Mouse (Mus musculus) layer of hippocampus, adult 11-12 months (tissue): ENCODE measurements at regions not wholly inside any gene's neighbourhood (a gene's known extent, or its start where the extent isn't known, plus 50 kb on each side); places are given as distances from the start of the nearest gene placed in this dataset.
A peak's percentile ranks its signal among the peaks of the same experiment; 100 is the strongest.
"Not testable (repeated sequence)": the region's sequence is repeated elsewhere in the genome, so short reads cannot be mapped to it uniquely, and the experiment has no call there.

Experiments
- DNase-seq: peaks from one replicate; pipeline ENCODE4 v3.0.0; 2022; ENCODE audit warnings: low spot score

GRCm38 (mm10) chr6:18566934-18567333 lies 52.3 kb upstream of the Cttnbp2 start:
- DNase-seq, result not testable (repeated sequence)

GRCm38 (mm10) chr6:18569221-18569620 lies 54.6 kb upstream of the Cttnbp2 start:
- DNase-seq, result no peak

GRCm38 (mm10) chr6:18578501-18578900 lies 63.9 kb upstream of the Cttnbp2 start:
- DNase-seq, result no peak

- DNase-seq, result no peak
Measured at GRCm38 (mm10) chr6:18589436-18589835, 74.8 kb upstream of the Cttnbp2 start.

- no peak for DNase-seq
Measured at GRCm38 (mm10) chr6:18596680-18597079, 82.0 kb upstream of the Cttnbp2 start.

GRCm38 (mm10) chr6:18599626-18600025 lies 85.0 kb upstream of the Cttnbp2 start:
- DNase-seq, result no peak

- DNase-seq, result no peak
Measured at GRCm38 (mm10) chr6:18601926-18602325, 87.3 kb upstream of the Cttnbp2 start.

- peak; percentile 15 for DNase-seq
Measured at GRCm38 (mm10) chr6:18621372-18622262, 107.0 kb upstream of the Cttnbp2 start.

- no peak for DNase-seq
Measured at GRCm38 (mm10) chr6:18628591-18628990, 113.9 kb upstream of the Cttnbp2 start.

GRCm38 (mm10) chr6:18633540-18634200 lies 119.0 kb upstream of the Cttnbp2 start:
- DNase-seq, result peak; percentile 43

GRCm38 (mm10) chr6:18639712-18640383 lies 125.2 kb upstream of the Cttnbp2 start:
- DNase-seq, result peak; percentile 61

GRCm38 (mm10) chr6:18648898-18649591 lies 134.4 kb upstream of the Cttnbp2 start:
- DNase-seq, result no peak

- no peak for DNase-seq
Measured at GRCm38 (mm10) chr6:18651319-18651718, 136.7 kb upstream of the Cttnbp2 start.

- DNase-seq, result no peak
Measured at GRCm38 (mm10) chr6:18652006-18652601, 137.5 kb upstream of the Cttnbp2 start.

GRCm38 (mm10) chr6:18654275-18654674 lies 139.6 kb upstream of the Cttnbp2 start:
- DNase-seq, result no peak

- DNase-seq, result no peak
Measured at GRCm38 (mm10) chr6:18656202-18656601, 141.6 kb upstream of the Cttnbp2 start.

- no peak for DNase-seq
Measured at GRCm38 (mm10) chr6:18656772-18657401, 142.2 kb upstream of the Cttnbp2 start.

- no peak for DNase-seq
Measured at GRCm38 (mm10) chr6:18664687-18665086, 150.0 kb upstream of the Cttnbp2 start.

- DNase-seq, result no peak
Measured at GRCm38 (mm10) chr6:18665992-18666391, 151.3 kb upstream of the Cttnbp2 start.

GRCm38 (mm10) chr6:18666543-18666942 lies 151.9 kb upstream of the Cttnbp2 start:
- no peak for DNase-seq

GRCm38 (mm10) chr6:18670677-18671076 lies 156.0 kb upstream of the Cttnbp2 start:
- no peak for DNase-seq
